Mouse (Mus musculus) stomach, embryonic 15.5 days (tissue): Measurements from ENCODE around the gene Fbxo44. TPM values are rescaled to one million over a fixed set of nuclear protein-coding genes. Genes with fewer than 3 reads are reported as not detected.
"Not testable (repeated sequence)": the region's sequence is repeated elsewhere in the genome, so short reads cannot be mapped to it uniquely, and the experiment has no call there.

ENCODE experiments used
- ATAC-seq: fragments of 200-750 bp; cut with Nextera tagmentation; 2 replicates; pipeline ENCODE4 v1.8.0; 2017; ENCODE audit warnings: low read depth, moderate number of reproducible peaks, moderate TSS enrichment; ENCODE audit not compliant: insufficient read depth, low FRiP score
- H3K27ac ChIP-seq: fragments of 300-500 bp; sonication (generic); 2 replicates; pipeline ENCODE4 v1.5.1; 2015; ENCODE audit warnings: mild to moderate bottlenecking, inconsistent platforms
- H3K27me3 ChIP-seq: fragments of 300-500 bp; sonication (generic); replicated peaks from 2 replicates; pipeline ENCODE4 v1.6.1; 2015; ENCODE audit warnings: inconsistent platforms
- H3K36me3 ChIP-seq: fragments of 300-500 bp; sonication (generic); 2 replicates; pipeline ENCODE4 v1.6.1; 2015; ENCODE audit warnings: inconsistent platforms
- H3K4me1 ChIP-seq: fragments of 300-500 bp; sonication (generic); 2 replicates; pipeline ENCODE4 v1.6.1; 2015; ENCODE audit warnings: inconsistent platforms
- H3K4me2 ChIP-seq: fragments of 300-500 bp; sonication (generic); 2 replicates; pipeline ENCODE4 v1.6.1; 2015; ENCODE audit warnings: mild to moderate bottlenecking, inconsistent platforms
- H3K4me3 ChIP-seq: fragments of 300-500 bp; sonication (generic); replicated peaks from 2 replicates; pipeline ENCODE4 v1.5.1; 2015; ENCODE audit warnings: inconsistent platforms
- H3K9ac ChIP-seq: fragments of 300-500 bp; sonication (generic); 2 replicates; pipeline ENCODE4 v1.6.1; 2015; ENCODE audit warnings: inconsistent platforms
- H3K9me3 ChIP-seq: fragments of 300-500 bp; sonication (generic); 2 replicates; pipeline ENCODE4 v1.6.1; 2016; ENCODE audit warnings: inconsistent platforms
- WGBS: fragments of 180-500 bp; shearing (Covaris S2); methylation state at CpG from one replicate; pipeline ENCODE4 v1.1.7; 2015; 5-methylcytosine and 5-hydroxymethylcytosine counted together
- polyA plus RNA-seq: library from polyadenylated mRNA; unstranded; fragments of >200 nt; fragmentation: Nextera tagmentation; extraction: Ambion mirVana; gene quantifications from 2 replicates; pipeline ENCODE4 v1.2.1, GENCODE M21; 2015

Fbxo44 gene
- polyA plus RNA-seq, 1 experiment from 2014 or later: 8.0 TPM

DNA sequence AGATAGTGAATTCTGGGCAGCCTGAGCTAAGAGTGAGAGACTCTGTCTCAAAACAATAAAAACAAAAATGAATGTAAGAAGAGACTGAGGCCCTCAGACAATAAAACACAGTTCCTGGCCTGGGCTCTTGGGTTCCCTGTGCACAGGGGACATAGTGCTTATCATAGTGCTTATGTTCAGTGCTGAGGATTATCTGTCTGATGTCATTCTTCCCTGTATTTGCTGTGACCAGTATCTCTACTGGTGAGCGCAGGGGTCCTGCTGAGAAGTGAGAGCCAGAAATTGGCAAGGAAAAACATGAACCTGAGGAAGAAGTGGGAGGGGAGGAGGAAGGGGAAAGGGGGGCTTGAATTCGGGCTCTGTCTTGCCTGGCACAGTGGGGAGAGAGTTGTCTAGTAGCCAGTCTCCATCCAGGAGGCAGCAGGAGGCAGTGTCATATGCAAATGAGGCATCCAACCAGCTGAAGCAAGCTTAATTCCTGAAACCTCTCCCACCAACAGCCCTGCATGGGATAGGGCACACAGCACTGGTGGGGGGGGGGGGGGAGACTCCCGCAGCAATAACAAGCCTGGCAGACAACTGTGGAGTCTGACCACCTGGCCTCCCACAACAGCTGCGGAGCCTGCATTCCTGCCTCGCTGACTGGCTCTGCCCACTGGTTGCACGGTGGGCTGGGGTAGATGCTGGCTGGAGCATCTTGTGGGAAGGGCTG, 38.1 kb downstream of the Fbxo44 start:
- no peak overlapping the region for H3K27ac ChIP-seq
- H3K4me3 ChIP-seq: no peak overlapping the region
- no peak overlapping the region for H3K9ac ChIP-seq
- H3K4me2 ChIP-seq: no peak overlapping the region
- no peaks in the 10 kb centered on the region for H3K36me3 ChIP-seq
- 0 out of 2 replicates have a peak, but pooled peaks cover 3% of the 10 kb centered on the region for H3K27me3 ChIP-seq
- no peak for ATAC-seq
- H3K9me3 ChIP-seq: no peaks in the 10 kb centered on the region
- 29% methylated on average over 6 of the region's 6 CpGs for WGBS
- H3K4me1 ChIP-seq: no peaks in the 10 kb centered on the region

DNA sequence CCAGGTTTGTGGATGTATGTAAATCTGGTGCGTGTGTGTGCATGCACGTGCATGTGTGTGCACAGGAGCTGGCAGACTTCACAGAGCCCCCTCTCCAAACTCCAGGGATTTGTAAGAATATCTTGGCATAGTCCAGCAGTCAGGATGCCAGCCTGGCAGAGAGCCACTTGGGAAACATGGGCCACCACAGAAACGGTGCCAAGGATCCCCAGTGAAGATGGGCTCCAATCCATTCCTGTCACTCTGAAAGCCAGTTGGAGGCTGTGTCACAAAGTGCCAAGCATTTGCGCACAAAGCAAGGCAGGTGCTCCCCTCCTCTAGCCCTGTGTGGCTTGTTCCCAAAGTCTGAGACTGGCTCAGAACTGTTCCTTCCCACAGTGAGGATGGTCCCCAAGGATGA, 38.9 kb downstream of the Fbxo44 start:
- no peak overlapping the region for H3K4me2 ChIP-seq
- H3K9me3 ChIP-seq: no peaks in the 10 kb centered on the region
- WGBS: 78% methylated on average over 4 of the region's 4 CpGs
- no peak for ATAC-seq
- H3K27ac ChIP-seq: no peak overlapping the region
- H3K9ac ChIP-seq: no peak overlapping the region
- 0 out of 2 replicates have a peak, but pooled peaks cover 2% of the 10 kb centered on the region for H3K27me3 ChIP-seq
- H3K4me3 ChIP-seq: no peak overlapping the region
- H3K4me1 ChIP-seq: no peaks in the 10 kb centered on the region
- no peaks in the 10 kb centered on the region for H3K36me3 ChIP-seq

DNA sequence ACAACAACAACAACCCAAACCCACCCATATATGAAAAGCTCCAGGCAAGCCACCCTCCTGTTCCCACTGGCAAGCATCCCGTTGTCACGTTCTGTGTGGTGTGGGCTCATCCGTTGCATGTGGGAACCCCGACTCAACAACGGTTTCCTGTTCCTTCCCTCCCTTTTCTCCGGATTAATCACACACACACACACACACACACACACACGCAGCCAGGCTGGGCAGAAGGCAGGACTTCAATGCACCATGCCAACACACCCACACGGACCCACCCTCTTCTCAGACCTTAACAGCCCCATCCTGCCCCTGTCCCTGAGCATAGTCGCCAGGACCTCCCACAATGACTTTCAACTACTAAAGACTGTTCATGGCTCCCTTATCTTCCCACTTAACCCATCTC, 39.7 kb downstream of the Fbxo44 start:
- Histone ChIP-seq H3K27me3 (no peaks in the 10 kb centered on the region), H3K9ac (no peak overlapping the region), H3K4me1 (peaks cover 2% of the 10 kb centered on the region; the same call in 1 of the 2 replicates), H3K27ac (no peak overlapping the region), H3K4me2 (no peak overlapping the region), H3K9me3 (no peaks in the 10 kb centered on the region), H3K4me3 (no peak overlapping the region), H3K36me3 (no peaks in the 10 kb centered on the region)
- WGBS: 80% methylated on average over 9 of the region's 9 CpGs
- no peak for ATAC-seq

DNA sequence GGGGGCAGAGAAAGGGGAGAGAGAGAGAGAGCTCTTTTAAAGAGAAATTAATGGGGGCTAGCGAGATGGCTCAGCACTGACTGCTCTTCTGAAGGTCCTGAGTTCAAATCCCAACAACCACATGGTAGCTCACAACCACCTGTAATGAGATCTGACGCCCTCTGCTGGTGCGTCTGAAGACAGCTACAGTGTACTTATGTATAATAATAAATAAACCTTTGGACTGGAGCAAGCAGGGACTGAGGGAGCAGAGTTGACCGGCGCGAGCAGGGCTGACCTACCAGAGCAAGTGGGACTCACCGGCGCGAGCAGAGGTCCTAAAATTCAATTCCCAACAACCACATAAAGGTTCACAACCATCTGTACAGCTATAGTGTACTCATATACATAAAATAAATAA, 40.7 kb downstream of the Fbxo44 start:
- not testable (repeated sequence) for H3K9ac ChIP-seq, H3K9me3 ChIP-seq, H3K27ac ChIP-seq, ATAC-seq, H3K4me3 ChIP-seq, H3K4me1 ChIP-seq, H3K4me2 ChIP-seq, H3K27me3 ChIP-seq, H3K36me3 ChIP-seq
- WGBS: 85% methylated on average over 9 of the region's 9 CpGs

DNA sequence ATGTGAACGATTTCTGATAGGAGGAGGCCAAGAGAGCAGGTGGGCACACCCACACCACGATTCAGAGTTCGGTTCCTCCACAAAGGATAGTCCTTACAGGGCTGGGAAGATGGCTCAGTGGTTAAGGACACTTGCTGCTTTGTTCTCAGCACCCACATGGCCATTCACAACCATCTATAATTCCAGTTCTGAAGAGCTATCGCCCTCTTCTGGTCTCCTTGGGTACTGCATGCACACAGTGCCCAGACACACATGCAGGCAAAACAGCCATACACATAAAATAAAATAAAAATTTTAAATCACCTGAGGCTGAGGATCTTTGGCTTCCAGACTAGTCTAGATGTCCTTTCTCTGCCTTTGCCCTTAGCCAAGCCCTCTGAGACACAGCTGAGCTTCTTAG, 42.9 kb downstream of the Fbxo44 start:
- Histone ChIP-seq H3K27me3 (no peaks in the 10 kb centered on the region), H3K27ac (no peak overlapping the region), H3K36me3 (no peaks in the 10 kb centered on the region), H3K4me1 (peaks cover 9% of the 10 kb centered on the region; the same call in 1 of the 2 replicates), H3K9me3 (no peaks in the 10 kb centered on the region), H3K4me3 (no peak overlapping the region), H3K9ac (no peak overlapping the region), H3K4me2 (no peak overlapping the region)
- WGBS: 76% methylated on average over 4 of the region's 4 CpGs
- ATAC-seq: no peak

DNA sequence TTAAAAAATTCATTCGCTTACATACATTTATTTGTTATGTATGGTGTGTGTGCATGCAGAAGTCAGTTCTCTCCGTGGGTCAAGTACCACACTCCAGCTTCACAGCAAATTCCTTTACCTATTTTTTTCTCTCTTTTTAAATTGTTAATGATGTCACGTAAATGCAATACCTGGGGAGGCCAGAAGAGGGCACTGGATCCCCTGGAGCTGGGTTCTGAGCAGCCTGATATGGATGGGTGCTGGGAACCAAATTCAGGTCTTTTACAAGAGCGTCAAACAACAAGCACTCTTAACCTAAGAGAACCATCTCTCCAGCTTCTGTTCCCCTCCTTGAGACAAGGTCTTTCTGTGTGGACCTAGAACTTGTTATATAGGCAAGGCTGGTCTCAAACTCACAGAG, 43.6 kb downstream of the Fbxo44 start:
- 78% methylated on average over 4 of the region's 4 CpGs for WGBS
- ATAC-seq: no peak
- no peak overlapping the region for H3K4me2 ChIP-seq
- H3K9ac ChIP-seq: no peak overlapping the region
- H3K9me3 ChIP-seq: no peaks in the 10 kb centered on the region
- peaks cover 9% of the 10 kb centered on the region; the same call in 1 of the 2 replicates for H3K4me1 ChIP-seq
- no peak overlapping the region for H3K27ac ChIP-seq
- no peak overlapping the region for H3K4me3 ChIP-seq
- no peaks in the 10 kb centered on the region for H3K27me3 ChIP-seq
- H3K36me3 ChIP-seq: no peaks in the 10 kb centered on the region

DNA sequence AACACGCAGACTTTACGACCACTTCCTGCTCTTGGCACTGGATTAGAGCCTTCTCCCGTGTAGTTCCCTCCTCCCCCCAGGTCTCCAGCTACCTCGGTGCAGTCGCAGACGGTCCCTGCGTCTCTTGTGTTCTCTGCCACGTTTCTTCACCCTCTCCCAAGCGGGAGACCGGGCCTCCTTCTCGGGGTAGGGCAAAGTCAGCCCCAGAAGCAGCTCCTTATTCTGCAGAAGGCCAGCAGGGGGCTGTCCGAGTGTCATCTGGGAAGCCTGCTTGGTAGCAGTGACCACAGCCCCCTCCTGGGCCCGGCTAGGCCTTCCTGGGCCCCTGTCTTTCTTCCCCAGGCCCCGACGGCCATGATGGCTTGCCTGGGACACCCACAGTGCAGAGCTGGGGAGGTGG, 44.8 kb downstream of the Fbxo44 start:
- no peaks in the 10 kb centered on the region for H3K27me3 ChIP-seq
- no peak overlapping the region for H3K4me2 ChIP-seq
- 0 out of 2 replicates have a peak, but pooled peaks have one; percentile 23 for ATAC-seq
- H3K9me3 ChIP-seq: no peaks in the 10 kb centered on the region
- H3K27ac ChIP-seq: no peak overlapping the region
- peaks cover 9% of the 10 kb centered on the region; the same call in 1 of the 2 replicates for H3K4me1 ChIP-seq
- H3K4me3 ChIP-seq: no peak overlapping the region
- no peaks in the 10 kb centered on the region for H3K36me3 ChIP-seq
- whole genome bisulfite sequencing: 6% methylated on average over 15 of the region's 15 CpGs
- no peak overlapping the region for H3K9ac ChIP-seq

DNA sequence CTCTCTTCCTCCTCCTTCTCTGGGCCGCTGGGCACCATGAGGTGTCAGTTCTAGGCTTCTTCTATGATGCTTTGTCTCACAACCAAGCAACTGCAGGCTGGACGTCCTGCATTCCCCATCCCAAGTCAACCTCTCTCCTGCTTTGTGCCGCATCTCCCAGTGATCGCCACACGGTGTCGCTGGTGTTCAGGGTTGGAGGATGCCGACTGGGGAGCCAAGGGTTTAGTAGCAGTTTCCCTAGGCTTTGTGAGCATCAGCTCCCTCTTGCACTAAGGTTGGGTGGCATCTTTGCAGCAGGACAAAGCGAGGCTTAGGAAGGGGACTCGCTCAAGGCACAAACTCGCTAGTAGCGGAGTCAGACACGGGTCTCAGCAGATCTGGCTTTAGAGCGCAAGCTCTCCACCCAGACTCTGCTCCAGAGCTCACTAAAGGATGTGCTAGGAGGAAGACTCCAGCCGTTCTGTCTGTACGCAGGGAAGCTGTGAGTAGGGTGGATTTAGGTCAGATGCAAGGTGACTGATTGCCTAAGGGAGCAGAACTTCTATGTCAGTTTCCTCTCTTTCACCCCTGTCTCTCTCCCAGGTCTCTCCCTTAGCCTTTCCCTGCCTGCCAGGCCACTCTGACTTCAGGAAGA, 45.4 kb downstream of the Fbxo44 start:
- Histone ChIP-seq H3K4me3 (no peak overlapping the region), H3K27me3 (no peaks in the 10 kb centered on the region), H3K4me2 (0 out of 2 replicates have a peak overlapping the region, but pooled peaks have one; percentile 27), H3K9me3 (no peaks in the 10 kb centered on the region), H3K9ac (no peak overlapping the region), H3K4me1 (peaks cover 9% of the 10 kb centered on the region; the same call in 1 of the 2 replicates), H3K36me3 (no peaks in the 10 kb centered on the region), H3K27ac (no peak overlapping the region)
- 6% methylated on average over 15 of the region's 15 CpGs for WGBS
- peak; percentile 56 for ATAC-seq

DNA sequence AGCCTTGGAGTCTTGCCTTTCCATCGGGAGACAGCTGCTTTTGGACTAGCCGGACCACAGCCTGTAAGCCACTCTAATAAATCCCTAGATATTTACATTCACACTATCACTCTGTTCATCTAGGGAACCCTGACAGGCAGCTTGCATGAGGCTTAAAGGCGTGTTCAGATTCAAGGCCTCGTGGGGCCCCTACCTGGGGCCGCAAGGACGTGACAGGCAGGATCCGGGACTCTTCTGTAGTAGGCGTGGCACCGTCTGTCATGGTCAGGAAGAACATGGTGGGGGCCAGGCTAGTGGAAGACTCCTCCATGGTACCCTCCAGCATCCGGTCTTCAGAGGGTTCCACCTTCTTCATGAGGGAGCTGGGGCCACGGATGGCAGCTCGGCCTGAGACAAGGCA, 47.8 kb downstream of the Fbxo44 start:
- Histone ChIP-seq H3K27ac (no peak overlapping the region), H3K36me3 (no peaks in the 10 kb centered on the region), H3K9me3 (no peaks in the 10 kb centered on the region), H3K4me3 (no peak overlapping the region), H3K4me2 (no peak overlapping the region), H3K27me3 (no peaks in the 10 kb centered on the region), H3K9ac (no peak overlapping the region), H3K4me1 (peaks cover 12% of the 10 kb centered on the region; the same call in 1 of the 2 replicates)
- WGBS: 68% methylated on average over 12 of the region's 12 CpGs
- ATAC-seq: no peak

DNA sequence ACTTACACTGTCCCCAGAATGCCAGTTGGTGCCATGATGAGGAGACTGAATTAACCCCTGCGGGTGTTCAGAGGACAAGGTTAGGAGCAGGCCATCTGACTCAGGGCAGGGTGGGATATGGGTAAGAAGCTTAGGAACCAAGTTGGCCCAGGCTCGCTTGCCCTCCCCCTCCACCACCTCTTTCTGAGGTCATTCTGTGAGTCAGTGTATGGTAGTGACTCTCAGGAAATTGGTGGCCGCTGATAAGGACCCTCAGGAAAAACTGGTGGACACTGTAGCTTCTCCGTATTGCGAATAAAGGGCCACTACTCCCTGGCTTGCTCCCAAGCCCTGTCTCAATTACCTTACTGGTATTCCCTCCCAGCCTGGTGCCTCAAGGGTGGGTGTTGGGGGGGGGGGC, 51.1 kb downstream of the Fbxo44 start:
- H3K9ac ChIP-seq: no peak overlapping the region
- no peaks in the 10 kb centered on the region for H3K36me3 ChIP-seq
- H3K4me1 ChIP-seq: peaks cover 3% of the 10 kb centered on the region; the same call in 1 of the 2 replicates
- 74% methylated on average over 5 of the region's 5 CpGs for WGBS
- H3K4me3 ChIP-seq: no peak overlapping the region
- H3K9me3 ChIP-seq: no peaks in the 10 kb centered on the region
- H3K27ac ChIP-seq: no peak overlapping the region
- no peak for ATAC-seq
- H3K27me3 ChIP-seq: no peaks in the 10 kb centered on the region
- H3K4me2 ChIP-seq: no peak overlapping the region

DNA sequence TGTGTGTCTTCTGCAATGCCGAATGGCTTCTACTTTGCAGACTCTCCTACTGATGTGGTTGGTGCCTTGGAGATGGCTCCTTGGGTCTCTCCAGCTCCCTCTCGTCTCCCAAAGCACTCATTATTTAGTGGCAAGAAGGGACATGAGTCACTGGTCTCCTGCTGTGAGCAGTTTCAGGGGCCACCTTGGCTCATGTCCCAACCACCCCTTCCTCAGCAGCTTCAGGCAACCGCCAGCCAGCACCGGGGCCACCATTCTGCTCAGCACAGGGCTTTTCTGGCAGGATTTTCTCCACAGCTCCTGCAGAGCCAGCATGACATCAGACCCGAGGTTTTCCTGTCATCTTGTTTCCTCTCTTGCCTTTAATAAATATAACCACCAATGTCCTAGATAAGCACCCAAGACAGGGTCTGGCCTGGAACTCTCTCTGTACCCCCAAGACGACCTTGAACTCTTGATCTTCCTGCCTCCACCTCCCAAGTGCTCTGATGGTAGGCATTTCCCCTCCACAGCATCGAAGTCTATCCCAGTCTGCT, 51.6 kb downstream of the Fbxo44 start:
- no peaks in the 10 kb centered on the region for H3K9me3 ChIP-seq
- H3K27me3 ChIP-seq: no peaks in the 10 kb centered on the region
- no peak overlapping the region for H3K4me2 ChIP-seq
- H3K4me1 ChIP-seq: peaks cover 3% of the 10 kb centered on the region; the same call in 1 of the 2 replicates
- no peak for ATAC-seq
- no peak overlapping the region for H3K9ac ChIP-seq
- H3K4me3 ChIP-seq: no peak overlapping the region
- H3K27ac ChIP-seq: no peak overlapping the region
- no peaks in the 10 kb centered on the region for H3K36me3 ChIP-seq
- 51% methylated on average over 7 of the region's 7 CpGs for WGBS

DNA sequence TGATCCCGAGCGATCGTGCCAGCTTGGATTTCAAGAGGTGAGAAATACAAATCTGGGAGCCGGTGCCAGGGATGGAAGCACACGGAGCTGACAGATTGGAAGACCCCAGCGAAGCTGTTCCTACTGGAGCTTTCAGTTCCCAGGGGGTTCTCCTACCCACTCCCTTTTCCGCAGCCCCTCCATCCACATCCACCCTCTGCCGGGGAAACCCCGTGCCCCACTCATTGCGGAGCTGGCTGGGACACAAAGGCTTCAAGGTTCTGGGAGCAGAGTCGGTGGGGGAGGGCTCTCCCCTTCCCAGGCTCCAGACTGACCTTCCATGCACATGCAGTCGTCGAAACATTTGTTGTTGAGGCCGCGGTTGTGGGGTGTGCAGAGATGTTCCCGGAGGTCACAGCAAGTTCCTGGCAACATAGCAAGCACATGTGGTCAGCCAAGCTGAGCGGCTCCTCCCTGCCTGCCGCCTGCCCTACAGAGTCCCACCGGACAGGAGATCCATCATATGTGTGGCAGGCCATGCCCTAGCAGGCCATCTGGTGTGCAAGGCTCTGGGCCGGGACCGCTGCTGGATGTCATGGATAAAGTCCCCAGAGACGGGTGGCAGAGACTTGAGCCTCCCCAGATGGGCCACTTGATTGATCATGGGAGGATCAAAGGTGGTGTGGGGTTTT, 52.5 kb downstream of the Fbxo44 start:
- Histone ChIP-seq H3K4me3 (no peak overlapping the region), H3K36me3 (no peaks in the 10 kb centered on the region), H3K27ac (no peak overlapping the region), H3K9me3 (no peaks in the 10 kb centered on the region), H3K27me3 (no peaks in the 10 kb centered on the region), H3K4me1 (peaks cover 3% of the 10 kb centered on the region; the same call in 1 of the 2 replicates), H3K9ac (no peak overlapping the region), H3K4me2 (no peak overlapping the region)
- peak; percentile 38; the same call in 1 of the 2 replicates for ATAC-seq
- 33% methylated on average over 22 of the region's 22 CpGs for WGBS
